Mouse (Mus musculus) midbrain, embryonic 14.5 days (tissue): ENCODE results near the gene Olfr282. TPM values are rescaled to one million over a fixed set of nuclear protein-coding genes. Genes with fewer than 3 reads are reported as not detected.
A peak's percentile ranks its signal among the peaks of the same experiment; 100 is the strongest.

ENCODE experiments used
- ATAC-seq: fragments of 200-750 bp; cut with Nextera tagmentation; 2 replicates; pipeline ENCODE4 v1.8.0; 2017; ENCODE audit warnings: moderate number of reproducible peaks, moderate library complexity; ENCODE audit not compliant: low FRiP score, low TSS enrichment
- DNase-seq: peaks from one replicate; pipeline ENCODE4 v3.0.0-alpha.2; 2015
- H3K27ac ChIP-seq: fragments of 300-500 bp; sonication (generic); replicated peaks from 2 replicates; pipeline ENCODE4 v1.5.1; 2014; ENCODE audit warnings: mild to moderate bottlenecking, low read depth, low read length, moderate library complexity
- H3K27me3 ChIP-seq: fragments of 300-500 bp; sonication (generic); 2 replicates; pipeline ENCODE4 v1.6.1; 2014; ENCODE audit warnings: low read length, control low read depth, mixed read lengths; ENCODE audit not compliant: control insufficient read depth, insufficient read depth
- H3K36me3 ChIP-seq: fragments of 300-500 bp; sonication (generic); 2 replicates; pipeline ENCODE4 v1.6.1; 2014; ENCODE audit warnings: low read length, control low read depth; ENCODE audit not compliant: control insufficient read depth, insufficient read depth
- H3K4me1 ChIP-seq: fragments of 300-500 bp; sonication (generic); 2 replicates; pipeline ENCODE4 v1.6.1; 2014; ENCODE audit warnings: mild to moderate bottlenecking, antibody characterized with exemption, low read length, control low read depth; ENCODE audit not compliant: control insufficient read depth, insufficient read depth
- H3K4me2 ChIP-seq: fragments of 300-500 bp; sonication (generic); 2 replicates; pipeline ENCODE4 v1.6.1; 2014; ENCODE audit warnings: mild to moderate bottlenecking, low read length, moderate library complexity
- H3K4me3 ChIP-seq: fragments of 300-500 bp; sonication (generic); replicated peaks from 2 replicates; pipeline ENCODE4 v1.5.1; 2014; ENCODE audit warnings: low read depth, low read length
- H3K9ac ChIP-seq: fragments of 300-500 bp; sonication (generic); replicated peaks from 2 replicates; pipeline ENCODE4 v1.6.1; 2014; ENCODE audit warnings: mild to moderate bottlenecking, low read length, moderate library complexity
- H3K9me3 ChIP-seq: fragments of 300-500 bp; sonication (generic); 2 replicates; pipeline ENCODE4 v1.6.1; 2016; ENCODE audit warnings: low read length, control low read depth, mixed read lengths; ENCODE audit not compliant: control insufficient read depth
- whole genome bisulfite sequencing: fragments of 180-500 bp; shearing (Covaris S2); extraction: QIAGEN DNeasy Blood & Tissue Kit; methylation state at CpG from one replicate; pipeline ENCODE4 v1.1.7; 2014; 5-methylcytosine and 5-hydroxymethylcytosine counted together
- polyA plus RNA-seq: library from polyadenylated mRNA; unstranded; fragments of >200 nt; fragmentation: Nextera tagmentation; extraction: Ambion mirVana; gene quantifications from 2 replicates; pipeline ENCODE4 v1.2.1, GENCODE M21; 2014

Gene Olfr282
- polyA plus RNA-seq, 1 experiment from 2014 or later, result not detected

DNA sequence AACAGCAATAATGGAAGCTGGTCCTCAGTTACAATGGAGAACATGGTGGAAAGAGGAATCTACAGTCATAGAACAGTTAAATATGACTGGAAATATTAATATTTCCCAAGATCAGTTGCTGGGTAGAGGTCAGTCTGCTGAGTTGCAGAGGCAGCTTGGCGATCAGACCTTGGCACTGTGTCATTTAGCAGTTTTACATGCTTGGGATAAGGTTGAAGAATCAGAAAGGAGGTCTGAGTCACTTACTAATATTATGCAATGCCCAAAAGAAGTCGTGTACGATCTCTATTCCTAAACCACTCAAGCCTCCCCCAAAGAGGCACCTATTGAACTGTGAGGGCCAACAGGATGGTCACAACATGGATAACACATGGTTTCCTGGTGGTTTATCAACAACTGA, 13.5 kb downstream of the Olfr282 start:
- ATAC-seq (no peak), DNase-seq (no peak)
- Histone ChIP-seq H3K4me2 (no peak overlapping the region), H3K4me1 (no peaks in the 10 kb centered on the region), H3K9me3 (no peaks in the 10 kb centered on the region), H3K27ac (no peak overlapping the region), H3K4me3 (no peak overlapping the region), H3K36me3 (no peaks in the 10 kb centered on the region), H3K9ac (no peak overlapping the region), H3K27me3 (no peaks in the 10 kb centered on the region)
- WGBS, result 84% methylated on average over 3 of the region's 3 CpGs

- Histone ChIP-seq H3K9ac (no peak overlapping the region), H3K4me1 (no peaks in the 10 kb centered on the region), H3K36me3 (no peaks in the 10 kb centered on the region), H3K27ac (no peak overlapping the region), H3K9me3 (no peaks in the 10 kb centered on the region), H3K4me2 (peak overlapping the region; percentile 17; the same call in 1 of the 2 replicates), H3K4me3 (no peak overlapping the region), H3K27me3 (no peaks in the 10 kb centered on the region)
- peak; percentile 41 for DNase-seq
- no peak for ATAC-seq
- 51% methylated on average over 4 of the region's 4 CpGs for WGBS
Observed at GRCm38 (mm10) chr15:98448521-98448920, 17.5 kb downstream of the Olfr282 start.

GRCm38 (mm10) chr15:98452288-98452687, 21.3 kb downstream of the Olfr282 start, which contains the start of gene Olfr281:
Gene Olfr281 (plus strand): TSS chr15:98452588.
- Histone ChIP-seq H3K4me3 (no peak within 1 kb of the TSS), H3K4me2 (no peak within 1 kb of the TSS), H3K9me3 (no peaks in the 10 kb centered on the region), H3K4me1 (no peaks in the 10 kb centered on the region), H3K9ac (no peak within 1 kb of the TSS), H3K27ac (no peak within 1 kb of the TSS), H3K27me3 (no peaks in the 10 kb centered on the region), H3K36me3 (no peaks in the 10 kb centered on the region)
- no peak for ATAC-seq
- DNase-seq, result no peak
- 92% methylated on average over 7 of the region's 7 CpGs for WGBS

DNA sequence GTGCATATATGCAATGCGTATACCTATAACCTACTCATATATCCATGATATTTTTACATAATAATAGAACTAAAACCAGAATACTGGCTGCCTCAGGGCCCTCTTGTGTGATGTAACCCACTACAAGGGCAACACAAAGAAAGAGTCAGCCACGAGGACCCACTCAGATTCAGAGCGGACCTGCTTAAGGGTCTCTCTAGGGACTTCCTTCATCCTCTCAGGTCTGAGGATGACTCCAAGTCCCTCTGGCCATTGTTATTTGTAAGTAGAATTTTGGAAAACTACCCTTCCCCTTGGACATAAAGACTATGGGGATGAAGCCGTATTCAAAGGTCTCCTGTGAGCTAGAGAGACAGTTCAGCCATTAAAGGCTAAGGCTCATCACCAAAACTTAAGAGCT, 38.6 kb downstream of the Olfr282 start, which contains the start of gene OR5BS1P:
Gene OR5BS1P (plus strand): TSS at position 301 of the 400 bp plus-strand sequence.
- H3K4me2 ChIP-seq, result no peak within 1 kb of the TSS
- H3K27me3 ChIP-seq, result no peaks in the 10 kb centered on the region
- H3K27ac ChIP-seq, result no peak within 1 kb of the TSS
- H3K4me3 ChIP-seq, result no peak within 1 kb of the TSS
- no peaks in the 10 kb centered on the region for H3K9me3 ChIP-seq
- H3K36me3 ChIP-seq, result no peaks in the 10 kb centered on the region
- ATAC-seq (no peak), DNase-seq (no peak)
- 86% methylated on average over 4 of the region's 4 CpGs for WGBS
- H3K4me1 ChIP-seq, result no peaks in the 10 kb centered on the region
- no peak within 1 kb of the TSS for H3K9ac ChIP-seq

GRCm38 (mm10) chr15:98471539-98471938, 40.5 kb downstream of the Olfr282 start:
- H3K4me1 ChIP-seq, result no peaks in the 10 kb centered on the region

DNA sequence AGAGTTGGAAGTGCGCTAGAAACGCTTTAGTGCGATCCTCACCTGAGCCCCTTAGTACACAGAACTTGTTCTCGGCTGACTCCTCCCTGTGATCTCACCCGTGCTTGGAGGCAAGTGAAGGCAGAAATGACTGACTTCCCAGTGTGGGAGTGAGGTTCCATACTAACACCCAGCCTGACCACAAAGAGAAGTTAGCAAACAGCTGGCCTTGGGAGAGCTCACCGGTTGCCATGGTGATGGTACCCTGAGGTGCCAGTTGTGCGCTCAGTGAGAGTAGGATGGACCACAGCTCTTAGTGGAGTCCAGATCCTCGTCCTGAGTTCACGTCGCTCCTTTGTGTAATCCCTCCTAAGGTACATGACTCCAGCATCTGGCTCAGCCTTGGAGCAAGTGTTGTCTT, 43.9 kb downstream of the Olfr282 start:
- no peak overlapping the region for H3K27ac ChIP-seq
- DNase-seq (no peak), ATAC-seq (no peak)
- no peaks in the 10 kb centered on the region for H3K36me3 ChIP-seq
- no peaks in the 10 kb centered on the region for H3K4me1 ChIP-seq
- H3K27me3 ChIP-seq, result no peaks in the 10 kb centered on the region
- 74% methylated on average over 10 of the region's 10 CpGs for WGBS
- H3K9me3 ChIP-seq, result no peaks in the 10 kb centered on the region
- H3K4me2 ChIP-seq, result no peak overlapping the region
- no peak overlapping the region for H3K9ac ChIP-seq
- no peak overlapping the region for H3K4me3 ChIP-seq

More at GRCm38 (mm10) chr15:98471539-98471938, 40.5 kb downstream of the Olfr282 start:
- Histone ChIP-seq H3K36me3 (no peaks in the 10 kb centered on the region), H3K4me2 (no peak overlapping the region), H3K4me3 (no peak overlapping the region), H3K27ac (no peak overlapping the region), H3K9ac (no peak overlapping the region), H3K9me3 (no peaks in the 10 kb centered on the region), H3K27me3 (no peaks in the 10 kb centered on the region)
- no peak for ATAC-seq
- WGBS, result 91% methylated on average over 13 of the region's 13 CpGs
- DNase-seq, result no peak

DNA sequence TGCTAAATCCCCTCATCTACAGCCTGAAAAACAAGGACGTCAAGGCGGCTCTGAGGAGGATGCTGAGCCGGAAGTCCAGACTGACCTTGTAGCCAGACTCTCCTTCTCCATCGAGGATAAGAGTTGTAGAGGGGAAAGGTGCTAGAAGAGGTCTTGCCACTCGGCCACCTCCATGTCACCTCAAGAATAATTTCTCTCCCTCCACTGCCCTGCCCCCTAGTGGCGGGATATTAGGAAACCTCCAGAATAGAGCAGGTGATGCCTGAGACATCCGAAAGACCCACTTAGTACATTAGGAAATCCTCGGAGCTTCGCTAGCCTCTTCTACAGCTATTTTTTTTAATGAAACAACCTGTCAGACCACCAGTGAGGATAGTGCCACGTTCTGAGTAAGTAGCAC, 44.4 kb downstream of the Olfr282 start:
- 59% methylated on average over 10 of the region's 10 CpGs for WGBS
- DNase-seq, result peak; percentile 42
- Histone ChIP-seq H3K9me3 (no peaks in the 10 kb centered on the region), H3K9ac (no peak overlapping the region), H3K4me2 (no peak overlapping the region), H3K27ac (no peak overlapping the region), H3K4me3 (no peak overlapping the region), H3K27me3 (no peaks in the 10 kb centered on the region), H3K36me3 (no peaks in the 10 kb centered on the region), H3K4me1 (no peaks in the 10 kb centered on the region)
- ATAC-seq, result no peak

GRCm38 (mm10) chr15:98476281-98476680, 45.3 kb downstream of the Olfr282 start:
- no peaks in the 10 kb centered on the region for H3K27me3 ChIP-seq
- H3K4me2 ChIP-seq, result no peak overlapping the region
- no peak overlapping the region for H3K4me3 ChIP-seq
- no peak overlapping the region for H3K9ac ChIP-seq
- H3K9me3 ChIP-seq, result no peaks in the 10 kb centered on the region
- H3K4me1 ChIP-seq, result no peaks in the 10 kb centered on the region
- ATAC-seq, result no peak
- H3K27ac ChIP-seq, result no peak overlapping the region
- whole genome bisulfite sequencing, result 81% methylated on average over 5 of the region's 5 CpGs
- no peak for DNase-seq
- H3K36me3 ChIP-seq, result no peaks in the 10 kb centered on the region

DNA sequence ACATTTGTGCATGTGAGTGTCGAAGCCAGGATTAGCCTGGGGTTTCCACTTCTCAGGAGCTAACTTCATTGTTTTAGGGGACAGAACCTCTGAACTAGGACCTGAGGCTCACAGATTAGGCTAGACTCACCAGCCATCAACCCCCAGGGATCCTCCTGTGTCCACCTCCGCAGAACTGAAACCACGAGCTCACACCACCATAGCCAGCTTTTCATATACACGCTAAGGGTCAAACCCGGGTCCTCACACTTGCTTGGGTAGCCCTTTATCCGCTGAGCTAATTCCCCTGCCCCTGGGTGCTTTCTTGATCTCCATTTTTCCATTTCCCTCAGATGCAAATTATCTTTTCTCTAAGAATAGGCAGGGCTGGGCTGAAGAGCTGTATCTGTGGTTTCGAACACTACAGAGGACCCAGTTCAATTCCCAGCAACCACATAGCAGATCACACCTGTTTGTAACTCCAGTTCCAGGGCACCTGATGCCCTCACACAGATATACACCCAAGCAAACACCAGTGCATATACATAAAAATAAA, 48.6 kb downstream of the Olfr282 start:
- Histone ChIP-seq H3K4me2 (no peak overlapping the region), H3K9me3 (no peaks in the 10 kb centered on the region), H3K4me3 (no peak overlapping the region), H3K27me3 (no peaks in the 10 kb centered on the region), H3K4me1 (no peaks in the 10 kb centered on the region), H3K27ac (no peak overlapping the region), H3K36me3 (no peaks in the 10 kb centered on the region), H3K9ac (no peak overlapping the region)
- DNase-seq, result no peak
- 65% methylated on average over 7 of the region's 7 CpGs for WGBS
- no peak for ATAC-seq
